Mouse (Mus musculus): ENCODE data around the gene Smim12. TPM values are rescaled to one million over a fixed set of nuclear protein-coding genes. Genes with fewer than 3 reads are reported as not detected.

Smim12 gene
- polyA plus RNA-seq (2015; fragmentation: Nextera tagmentation; extraction: Ambion mirVana) = 67.2 and 69.3 TPM in 2 replicates

DNA sequence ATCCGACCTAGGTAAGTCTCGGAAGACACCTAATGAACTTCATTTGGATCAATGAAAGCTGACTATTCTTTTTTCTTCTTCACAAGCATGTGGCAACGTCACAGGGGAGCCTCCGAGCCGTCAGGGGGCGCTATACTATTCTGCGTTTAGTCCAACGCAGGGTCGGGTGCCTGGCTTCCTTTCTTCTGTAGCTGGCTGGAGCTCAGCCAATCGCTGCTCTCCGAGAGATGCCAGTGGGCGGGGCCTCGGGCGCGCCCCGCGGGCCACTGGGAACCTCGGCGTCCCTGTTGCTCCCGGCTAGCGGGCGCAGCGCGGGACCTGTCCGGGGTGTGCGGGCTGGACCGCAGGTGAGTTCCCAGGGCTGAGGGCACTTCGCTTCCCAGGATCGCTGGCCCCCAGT lies at the start of gene Smim12:
Gene Smim12 (plus strand): TSS at position 233 of the 400 bp plus-strand sequence.
- Histone ChIP-seq H3K27me3 (ENCODE audit: control insufficient read depth, insufficient read depth, low read length) (peaks cover 4% of the 10 kb centered on the region), H3K4me1 (ENCODE audit: control insufficient read depth, insufficient read depth, low read length) (peaks cover 11% of the 10 kb centered on the region), H3K36me3 (ENCODE audit: control insufficient read depth, insufficient read depth) (peaks cover 11% of the 10 kb centered on the region), H3K4me3 (ENCODE audit: low read length) (peak within 1 kb of the TSS; percentile 99), H3K9me3 (replicated peaks; ENCODE audit: control insufficient read depth, low read length) (no peaks in the 10 kb centered on the region), H3K27ac (ENCODE audit: low read length) (peak within 1 kb of the TSS; percentile 59; the same call in 1 of the 2 replicates), H3K4me2 (ENCODE audit: low read depth, low read length) (peak within 1 kb of the TSS; percentile 95), H3K9ac (ENCODE audit: low read length) (peak within 1 kb of the TSS; percentile 98)
- WGBS = under 1% methylated on average over 29 of the region's 29 CpGs
- peak; percentile 98 for ATAC-seq (replicated peaks; ENCODE audit: extremely low read depth, insufficient read depth, low FRiP score)

DNA sequence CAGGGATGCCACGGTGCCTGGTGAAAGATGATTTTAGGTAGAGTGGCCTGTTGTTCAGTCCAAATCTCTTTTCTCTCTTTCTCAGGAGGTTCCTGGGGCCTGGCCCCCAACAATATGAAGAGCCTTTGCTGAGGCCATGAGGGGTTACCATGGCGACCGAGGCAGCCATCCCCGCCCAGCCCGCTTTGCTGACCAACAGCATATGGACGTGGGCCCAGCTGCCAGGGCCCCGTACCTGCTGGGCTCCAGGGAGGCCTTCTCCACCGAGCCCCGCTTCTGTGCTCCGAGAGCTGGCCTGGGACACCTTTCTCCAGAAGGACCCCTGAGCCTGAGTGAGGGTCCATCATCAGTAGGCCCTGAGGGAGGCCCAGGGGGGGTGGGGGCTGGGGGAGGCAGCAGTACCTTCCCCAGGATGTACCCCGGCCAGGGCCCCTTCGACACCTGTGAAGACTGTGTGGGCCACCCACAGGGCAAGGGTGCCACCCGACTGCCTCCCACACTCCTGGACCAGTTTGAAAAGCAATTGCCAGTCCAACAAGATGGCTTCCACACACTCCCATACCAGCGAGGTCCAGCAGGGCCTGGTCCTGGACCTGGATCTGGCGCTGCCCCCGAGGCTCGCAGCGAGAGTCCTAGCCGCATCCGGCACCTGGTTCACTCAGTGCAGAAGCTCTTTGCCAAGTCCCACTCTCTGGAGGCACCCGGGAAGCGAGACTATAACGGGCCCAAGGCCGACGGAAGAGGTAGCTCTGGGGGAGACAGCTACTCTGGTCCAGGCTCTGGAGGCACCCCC lies 48.9 kb upstream of the Smim12 start:
- Histone ChIP-seq H3K27ac (ENCODE audit: low read length) (no peak overlapping the region), H3K4me2 (ENCODE audit: low read depth, low read length) (no peak overlapping the region), H3K4me1 (ENCODE audit: control insufficient read depth, insufficient read depth, low read length) (no peaks in the 10 kb centered on the region; the same call in 1 of the 2 replicates), H3K9me3 (replicated peaks; ENCODE audit: control insufficient read depth, low read length) (no peaks in the 10 kb centered on the region), H3K27me3 (ENCODE audit: control insufficient read depth, insufficient read depth, low read length) (no peaks in the 10 kb centered on the region), H3K36me3 (ENCODE audit: control insufficient read depth, insufficient read depth) (no peaks in the 10 kb centered on the region), H3K9ac (ENCODE audit: low read length) (no peak overlapping the region), H3K4me3 (ENCODE audit: low read length) (no peak overlapping the region)
- no peak for ATAC-seq (replicated peaks; ENCODE audit: extremely low read depth, insufficient read depth, low FRiP score)
- WGBS = 86% methylated on average over 25 of the region's 25 CpGs

DNA sequence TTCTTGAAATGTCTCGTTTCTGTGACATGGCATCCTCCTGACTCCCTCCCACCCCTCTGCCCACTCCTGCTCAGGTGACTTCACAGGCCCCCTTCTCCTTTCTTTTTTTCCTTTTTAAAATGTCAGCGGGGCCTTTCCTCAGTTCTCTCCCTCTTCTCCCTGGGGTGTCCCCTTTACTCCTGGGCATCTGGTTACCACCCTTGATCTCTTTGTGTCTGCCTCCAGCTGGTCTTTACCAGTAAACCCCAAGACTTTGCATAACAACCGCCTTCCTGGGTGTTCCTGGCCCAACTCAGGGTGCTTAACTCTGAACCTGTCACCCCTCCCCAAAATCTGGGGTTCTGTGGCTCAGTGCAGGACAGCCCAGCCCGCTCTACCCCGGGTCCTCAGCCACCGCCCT lies 45.0 kb upstream of the Smim12 start:
- WGBS = 42% methylated on average over 6 of the region's 6 CpGs
- Histone ChIP-seq H3K27me3 (ENCODE audit: control insufficient read depth, insufficient read depth, low read length) (no peaks in the 10 kb centered on the region), H3K4me3 (ENCODE audit: low read length) (no peak overlapping the region), H3K9me3 (replicated peaks; ENCODE audit: control insufficient read depth, low read length) (no peaks in the 10 kb centered on the region), H3K4me1 (ENCODE audit: control insufficient read depth, insufficient read depth, low read length) (peaks cover 10% of the 10 kb centered on the region), H3K27ac (ENCODE audit: low read length) (no peak overlapping the region), H3K36me3 (ENCODE audit: control insufficient read depth, insufficient read depth) (no peaks in the 10 kb centered on the region), H3K4me2 (ENCODE audit: low read depth, low read length) (no peak overlapping the region), H3K9ac (ENCODE audit: low read length) (no peak overlapping the region)
- ATAC-seq (replicated peaks; ENCODE audit: extremely low read depth, insufficient read depth, low FRiP score) = no peak

DNA sequence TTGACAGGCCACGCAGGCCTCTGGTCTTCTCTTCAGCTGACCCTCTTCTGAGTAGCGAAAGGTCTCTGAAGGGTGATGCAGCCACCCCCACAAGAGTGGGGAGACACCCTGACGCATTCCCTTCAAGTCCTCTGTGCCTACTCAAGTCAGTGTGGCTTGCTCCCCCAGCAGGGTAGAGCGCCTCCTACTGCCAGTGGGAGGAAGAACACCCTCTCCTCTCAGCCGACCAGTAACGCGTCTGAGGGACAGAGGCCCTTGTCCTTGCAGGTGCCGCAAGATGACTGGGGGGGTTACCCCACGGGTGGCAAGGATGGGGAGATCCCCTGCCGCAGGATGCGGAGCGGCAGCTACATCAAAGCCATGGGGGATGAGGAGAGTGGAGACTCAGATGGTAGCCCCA lies 44.2 kb upstream of the Smim12 start:
- Histone ChIP-seq H3K9me3 (replicated peaks; ENCODE audit: control insufficient read depth, low read length) (no peaks in the 10 kb centered on the region), H3K36me3 (ENCODE audit: control insufficient read depth, insufficient read depth) (no peaks in the 10 kb centered on the region), H3K27me3 (ENCODE audit: control insufficient read depth, insufficient read depth, low read length) (no peaks in the 10 kb centered on the region), H3K9ac (ENCODE audit: low read length) (no peak overlapping the region), H3K4me3 (ENCODE audit: low read length) (no peak overlapping the region), H3K4me2 (ENCODE audit: low read depth, low read length) (no peak overlapping the region), H3K4me1 (ENCODE audit: control insufficient read depth, insufficient read depth, low read length) (peaks cover 10% of the 10 kb centered on the region), H3K27ac (ENCODE audit: low read length) (no peak overlapping the region)
- WGBS = 61% methylated on average over 12 of the region's 12 CpGs
- no peak for ATAC-seq (replicated peaks; ENCODE audit: extremely low read depth, insufficient read depth, low FRiP score)

DNA sequence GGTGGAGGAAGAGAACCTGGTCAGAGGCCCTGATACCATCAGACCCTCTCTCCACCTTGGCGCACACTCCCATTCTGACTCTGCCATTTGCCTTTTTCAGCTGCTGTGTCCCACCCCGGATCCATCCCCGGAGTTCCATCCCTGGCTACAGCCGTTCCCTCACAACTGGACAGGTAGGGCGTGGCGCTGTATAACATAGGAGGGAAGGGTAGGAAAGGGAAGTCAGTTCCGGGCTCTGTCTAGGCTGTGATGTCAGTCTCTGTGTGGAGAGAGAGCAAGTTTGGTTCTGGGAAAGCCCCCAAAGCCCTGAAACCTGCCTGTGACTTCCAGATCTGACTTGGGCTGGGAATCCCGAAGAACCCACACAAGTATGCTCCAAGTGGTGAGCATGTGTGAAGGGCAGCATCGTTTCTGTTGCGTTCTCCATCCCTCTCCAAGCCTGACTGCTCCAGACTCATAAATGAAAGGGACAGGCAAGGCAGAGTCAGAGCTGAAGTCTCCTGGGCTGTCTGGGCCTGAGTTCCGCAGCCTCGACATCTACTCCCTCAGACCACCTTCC lies 43.3 kb upstream of the Smim12 start:
- no peak overlapping the region for H3K4me2 ChIP-seq (ENCODE audit: low read depth, low read length)
- no peak overlapping the region for H3K27ac ChIP-seq (ENCODE audit: low read length)
- no peak for ATAC-seq (replicated peaks; ENCODE audit: extremely low read depth, insufficient read depth, low FRiP score)
- H3K27me3 ChIP-seq (ENCODE audit: control insufficient read depth, insufficient read depth, low read length) = no peaks in the 10 kb centered on the region
- H3K9ac ChIP-seq (ENCODE audit: low read length) = no peak overlapping the region
- no peaks in the 10 kb centered on the region for H3K36me3 ChIP-seq (ENCODE audit: control insufficient read depth, insufficient read depth)
- H3K9me3 ChIP-seq (replicated peaks; ENCODE audit: control insufficient read depth, low read length) = no peaks in the 10 kb centered on the region
- H3K4me3 ChIP-seq (ENCODE audit: low read length) = no peak overlapping the region
- peaks cover 10% of the 10 kb centered on the region for H3K4me1 ChIP-seq (ENCODE audit: control insufficient read depth, insufficient read depth, low read length)
- 83% methylated on average over 12 of the region's 12 CpGs for WGBS

DNA sequence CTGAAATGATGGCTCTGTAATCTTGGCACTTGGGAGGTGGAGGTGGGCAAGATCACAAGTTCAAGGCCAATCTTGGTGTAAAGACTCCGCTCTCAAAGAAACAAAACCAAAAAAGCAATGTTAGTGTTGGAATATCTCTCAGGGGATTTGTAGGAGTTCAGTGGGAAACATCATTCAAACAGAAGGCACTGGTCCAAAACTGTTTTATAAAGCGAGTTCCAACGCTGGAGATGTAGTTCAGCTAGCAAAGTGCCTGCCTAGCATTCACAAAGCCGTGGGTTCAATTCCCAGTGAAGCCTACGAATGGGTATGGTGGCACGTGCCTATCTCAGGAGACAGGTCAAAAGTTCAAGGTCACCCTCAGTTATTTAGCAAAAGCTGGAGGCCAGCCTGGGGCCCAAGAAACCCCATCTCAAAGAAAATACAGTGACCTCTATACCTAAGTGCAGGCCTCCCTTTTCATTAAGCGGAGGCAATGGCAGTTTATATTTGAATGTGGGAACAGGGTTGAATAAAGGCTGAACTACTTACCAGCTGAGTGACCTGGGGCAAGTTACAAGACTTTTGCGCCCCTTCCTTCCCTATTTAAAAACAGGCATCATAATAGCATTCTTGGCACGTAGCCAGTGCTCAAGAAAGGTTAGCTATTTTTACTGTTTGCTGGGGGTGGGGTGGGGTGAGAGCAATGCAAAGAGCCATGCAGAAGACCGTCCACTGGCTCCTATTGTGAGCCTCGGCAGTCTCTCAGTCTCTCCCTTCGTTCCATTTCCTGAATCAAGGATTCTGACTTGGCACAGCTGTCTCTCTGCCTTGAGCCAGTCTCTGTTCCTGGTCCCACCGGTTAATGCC lies 42.6 kb upstream of the Smim12 start:
- Histone ChIP-seq H3K27me3 (ENCODE audit: control insufficient read depth, insufficient read depth, low read length) (no peaks in the 10 kb centered on the region), H3K4me2 (ENCODE audit: low read depth, low read length) (peak overlapping the region; percentile 24; the same call in 1 of the 2 replicates), H3K27ac (ENCODE audit: low read length) (peak overlapping the region; percentile 43; the same call in 1 of the 2 replicates), H3K9ac (ENCODE audit: low read length) (no peak overlapping the region), H3K9me3 (replicated peaks; ENCODE audit: control insufficient read depth, low read length) (no peaks in the 10 kb centered on the region), H3K4me3 (ENCODE audit: low read length) (no peak overlapping the region), H3K4me1 (ENCODE audit: control insufficient read depth, insufficient read depth, low read length) (peaks cover 10% of the 10 kb centered on the region), H3K36me3 (ENCODE audit: control insufficient read depth, insufficient read depth) (no peaks in the 10 kb centered on the region)
- 54% methylated on average over 13 of the region's 13 CpGs for WGBS
- peak; percentile 60 for ATAC-seq (replicated peaks; ENCODE audit: extremely low read depth, insufficient read depth, low FRiP score)

DNA sequence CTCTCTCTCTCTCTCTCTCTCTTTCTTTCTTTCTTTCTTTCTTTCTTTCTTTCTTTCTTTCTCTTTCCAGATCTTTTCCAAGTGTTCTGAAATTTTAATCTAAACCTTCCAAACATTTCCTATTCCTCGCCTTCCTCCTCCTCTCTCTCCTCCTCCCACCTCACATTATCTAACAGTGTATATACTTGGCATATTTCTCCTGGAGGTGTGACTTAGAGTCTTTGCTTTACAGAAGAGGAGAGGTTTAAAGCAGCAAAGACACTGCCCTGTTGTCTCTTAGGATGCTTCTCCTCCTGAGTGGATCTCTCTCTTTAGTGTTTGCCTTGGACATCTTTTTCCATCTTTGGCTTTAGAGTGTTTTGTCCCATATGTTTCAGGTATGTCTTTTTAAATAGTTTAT lies 40.5 kb upstream of the Smim12 start:
- H3K4me3 ChIP-seq (ENCODE audit: low read length) = no peak overlapping the region
- H3K27me3 ChIP-seq (ENCODE audit: control insufficient read depth, insufficient read depth, low read length) = no peaks in the 10 kb centered on the region
- H3K36me3 ChIP-seq (ENCODE audit: control insufficient read depth, insufficient read depth) = no peaks in the 10 kb centered on the region
- no peak overlapping the region for H3K27ac ChIP-seq (ENCODE audit: low read length)
- H3K4me1 ChIP-seq (ENCODE audit: control insufficient read depth, insufficient read depth, low read length) = peaks cover 10% of the 10 kb centered on the region
- ATAC-seq (replicated peaks; ENCODE audit: extremely low read depth, insufficient read depth, low FRiP score) = no peak
- no peaks in the 10 kb centered on the region for H3K9me3 ChIP-seq (replicated peaks; ENCODE audit: control insufficient read depth, low read length)
- no peak overlapping the region for H3K9ac ChIP-seq (ENCODE audit: low read length)
- no peak overlapping the region for H3K4me2 ChIP-seq (ENCODE audit: low read depth, low read length)
- WGBS = 71% methylated on average over 1 of the region's 1 CpGs

DNA sequence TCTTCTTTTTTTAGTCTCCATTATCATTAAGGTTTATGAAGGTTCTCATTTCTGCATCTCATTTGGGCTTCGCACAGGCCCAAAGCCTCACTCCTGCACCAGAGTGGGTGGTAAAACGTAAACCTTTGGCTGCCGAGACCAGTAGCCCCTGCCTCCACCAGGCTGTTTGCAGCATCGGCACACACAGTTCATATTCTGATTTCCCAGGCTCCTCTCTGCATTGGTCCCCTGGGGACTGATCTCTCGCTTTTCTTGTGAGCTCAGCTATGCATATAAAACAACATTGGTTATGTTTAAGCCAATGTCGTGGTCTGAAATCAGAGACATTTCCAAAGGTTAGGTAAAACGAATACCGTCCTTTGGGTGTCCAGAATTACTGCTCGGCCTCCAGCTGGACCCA lies 32.3 kb upstream of the Smim12 start:
- no peak overlapping the region for H3K9ac ChIP-seq (ENCODE audit: low read length)
- no peak for ATAC-seq (replicated peaks; ENCODE audit: extremely low read depth, insufficient read depth, low FRiP score)
- no peaks in the 10 kb centered on the region for H3K36me3 ChIP-seq (ENCODE audit: control insufficient read depth, insufficient read depth)
- no peak overlapping the region for H3K27ac ChIP-seq (ENCODE audit: low read length)
- WGBS = 80% methylated on average over 9 of the region's 9 CpGs
- no peaks in the 10 kb centered on the region for H3K9me3 ChIP-seq (replicated peaks; ENCODE audit: control insufficient read depth, low read length)
- peaks cover 4% of the 10 kb centered on the region for H3K4me1 ChIP-seq (ENCODE audit: control insufficient read depth, insufficient read depth, low read length)
- no peak overlapping the region for H3K4me3 ChIP-seq (ENCODE audit: low read length)
- H3K27me3 ChIP-seq (ENCODE audit: control insufficient read depth, insufficient read depth, low read length) = peaks cover 20% of the 10 kb centered on the region
- no peak overlapping the region for H3K4me2 ChIP-seq (ENCODE audit: low read depth, low read length)
